Mouse (Mus musculus) erythroblast, embryonic 14.5 days (primary cell): ENCODE data around the gene Map1b. TPM values are rescaled to one million over a fixed set of nuclear protein-coding genes. Genes with fewer than 3 reads are reported as not detected.

Source experiments
- H3K27me3 ChIP-seq: 2 replicates; pipeline ENCODE4 v1.6.1; 2012; ENCODE audit warnings: inconsistent platforms; ENCODE audit not compliant: control insufficient read depth
- H3K36me3 ChIP-seq: 2 replicates; pipeline ENCODE4 v1.6.1; 2012; ENCODE audit warnings: mild to moderate bottlenecking, inconsistent platforms; ENCODE audit not compliant: control insufficient read depth
- H3K4me1 ChIP-seq: 2 replicates; pipeline ENCODE4 v1.6.1; 2012; ENCODE audit warnings: inconsistent platforms; ENCODE audit not compliant: control insufficient read depth
- H3K4me3 ChIP-seq: replicated peaks from 2 replicates; pipeline ENCODE3; 2012; ENCODE audit warnings: moderate library complexity, mild to moderate bottlenecking, inconsistent platforms
- H3K9me3 ChIP-seq: 2 replicates; pipeline ENCODE4 v1.6.1; 2012; ENCODE audit warnings: low read length, inconsistent platforms, mixed read lengths; ENCODE audit not compliant: control insufficient read depth
- GATA1 ChIP-seq: IDR thresholded peaks from 2 replicates; pipeline ENCODE4 v1.6.1; 2012; ENCODE audit warnings: low read length, inconsistent platforms, mixed read lengths
- TAL1 ChIP-seq: IDR thresholded peaks from 3 replicates; pipeline ENCODE4 v1.6.1; 2012; ENCODE audit warnings: low read length, inconsistent platforms, mixed read lengths
- polyA plus RNA-seq: library from polyadenylated mRNA; stranded (reverse); fragments of >175 nt; gene quantifications from 2 replicates; pipeline ENCODE4 v1.2.3, GENCODE M21; 2012

Map1b gene
- polyA plus RNA-seq, 1 experiment, result not detected

DNA sequence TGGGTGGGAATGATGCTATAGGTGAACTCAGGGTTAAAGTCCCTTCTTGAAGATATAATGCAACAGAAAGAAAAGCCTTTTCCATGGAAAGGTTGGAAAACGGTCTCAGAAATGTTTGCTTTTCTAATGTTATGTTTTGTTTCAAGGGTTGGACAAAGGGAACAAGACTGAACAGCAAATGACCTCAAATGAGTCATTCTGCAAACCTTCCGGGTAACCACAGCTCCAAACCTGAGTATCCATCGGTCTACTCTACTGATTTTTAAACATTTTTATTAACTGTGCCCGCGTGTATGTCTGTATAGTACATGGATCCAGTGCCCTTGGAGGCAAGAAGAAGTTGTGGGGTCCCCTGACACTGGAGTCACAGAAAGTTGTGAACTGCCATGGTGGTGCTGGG is 77.0 kb downstream of the Map1b start:
- no peaks in the 10 kb centered on the region for H3K27me3 ChIP-seq
- H3K4me1 ChIP-seq, result no peaks in the 10 kb centered on the region
- no peaks in the 10 kb centered on the region for H3K36me3 ChIP-seq
- no peaks in the 10 kb centered on the region for H3K9me3 ChIP-seq
- TF ChIP-seq GATA1 (no peak), TAL1 (no peak)
- no peak overlapping the region for H3K4me3 ChIP-seq

GRCm38 (mm10) chr13:99437051-99437450 is 79.3 kb downstream of the Map1b start:
- Histone ChIP-seq H3K4me1 (no peaks in the 10 kb centered on the region), H3K4me3 (no peak overlapping the region), H3K27me3 (no peaks in the 10 kb centered on the region), H3K36me3 (no peaks in the 10 kb centered on the region), H3K9me3 (peaks cover 2% of the 10 kb centered on the region; the same call in 1 of the 2 replicates)
- TF ChIP-seq TAL1 (no peak), GATA1 (no peak)

GRCm38 (mm10) chr13:99434494-99434893 is 81.8 kb downstream of the Map1b start:
- Histone ChIP-seq H3K4me1 (no peaks in the 10 kb centered on the region), H3K9me3 (peaks cover 3% of the 10 kb centered on the region; the same call in 1 of the 2 replicates), H3K36me3 (no peaks in the 10 kb centered on the region), H3K4me3 (no peak overlapping the region), H3K27me3 (no peaks in the 10 kb centered on the region)
- TF ChIP-seq GATA1 (no peak), TAL1 (no peak)

DNA sequence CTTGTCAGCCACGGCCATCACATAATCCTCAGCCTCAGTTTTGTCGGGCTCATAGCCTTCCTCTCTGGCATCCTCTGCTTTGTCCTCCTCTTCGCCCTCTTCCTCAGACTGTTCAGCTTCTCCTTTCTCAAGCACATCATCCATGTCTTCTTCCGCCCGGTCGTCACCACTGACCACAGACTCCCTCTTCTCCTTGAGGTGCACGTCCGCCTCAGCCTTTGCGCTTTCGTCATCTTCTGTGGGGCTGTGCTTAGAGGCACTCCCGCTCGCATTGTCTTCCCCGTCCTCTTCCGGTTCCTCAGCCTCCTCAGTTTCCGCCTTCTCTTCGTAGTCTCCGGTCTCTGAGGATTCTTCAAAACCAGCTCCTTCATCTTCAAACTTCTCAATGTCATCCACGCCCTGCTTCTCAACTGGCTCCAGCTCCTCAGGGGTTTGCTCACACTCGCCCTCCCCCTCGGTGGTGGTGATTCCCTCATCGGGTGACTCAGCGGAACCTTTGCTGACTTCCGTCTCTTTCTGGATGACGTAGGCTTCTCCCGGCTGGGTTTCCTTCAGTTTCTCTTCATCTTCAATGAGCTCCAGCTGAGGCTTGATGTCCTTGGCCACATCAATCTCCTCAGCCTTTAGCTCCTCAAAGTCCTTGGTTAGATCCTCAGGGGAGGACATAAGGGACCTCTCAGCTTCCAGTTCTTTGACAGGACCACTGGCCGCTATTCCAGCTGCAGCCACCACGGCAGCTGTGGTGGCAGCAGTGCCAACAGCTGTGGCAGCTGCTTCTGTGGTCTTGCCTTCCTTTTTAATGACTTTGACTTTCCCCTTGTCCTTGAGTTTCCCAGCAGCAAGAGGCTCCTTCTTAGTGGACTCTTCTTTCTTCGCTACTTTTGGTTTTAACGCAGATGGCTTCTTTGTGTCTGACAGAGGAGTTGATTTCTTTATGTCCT is 83.0 kb downstream of the Map1b start:
- Histone ChIP-seq H3K9me3 (peaks cover 4% of the 10 kb centered on the region; the same call in 1 of the 2 replicates), H3K4me3 (no peak overlapping the region), H3K27me3 (no peaks in the 10 kb centered on the region), H3K4me1 (no peaks in the 10 kb centered on the region), H3K36me3 (no peaks in the 10 kb centered on the region)
- no peak for TF ChIP-seq GATA1
- TF ChIP-seq TAL1, result no peak

DNA sequence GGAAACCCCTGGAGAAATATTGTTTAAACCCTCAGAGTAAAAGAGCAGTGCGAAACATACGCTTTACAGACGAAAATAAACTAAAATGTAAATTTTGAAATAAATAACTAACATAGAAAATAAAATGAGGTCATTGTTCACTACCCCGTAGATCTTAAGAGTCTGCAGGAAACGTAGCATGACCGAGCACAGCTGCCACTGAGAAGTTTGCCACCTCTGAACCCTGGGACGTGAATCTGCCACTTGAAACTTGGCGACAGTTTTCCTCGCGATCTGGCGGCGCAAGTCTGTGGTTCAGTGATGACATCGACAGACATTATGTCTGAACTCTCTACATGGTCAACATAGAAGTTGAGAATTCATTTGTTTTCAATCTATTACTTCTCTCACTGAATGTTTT is 92.8 kb downstream of the Map1b start:
- H3K36me3 ChIP-seq, result no peaks in the 10 kb centered on the region; the same call in 1 of the 2 replicates
- H3K27me3 ChIP-seq, result no peaks in the 10 kb centered on the region
- no peak overlapping the region for H3K4me3 ChIP-seq
- H3K4me1 ChIP-seq, result no peaks in the 10 kb centered on the region
- no peaks in the 10 kb centered on the region for H3K9me3 ChIP-seq
- TF ChIP-seq TAL1 (no peak), GATA1 (no peak)

- H3K4me1 ChIP-seq, result no peaks in the 10 kb centered on the region
- H3K27me3 ChIP-seq, result no peaks in the 10 kb centered on the region
- no peak for TF ChIP-seq TAL1
- no peak for TF ChIP-seq GATA1
- no peaks in the 10 kb centered on the region for H3K9me3 ChIP-seq
- H3K4me3 ChIP-seq, result no peak overlapping the region
- H3K36me3 ChIP-seq, result peaks cover 43% of the 10 kb centered on the region
Observed at GRCm38 (mm10) chr13:99416601-99417000, 99.7 kb downstream of the Map1b start.

- no peak for TF ChIP-seq GATA1
- no peak for TF ChIP-seq TAL1
- Histone ChIP-seq H3K4me1 (no peaks in the 10 kb centered on the region), H3K27me3 (no peaks in the 10 kb centered on the region), H3K4me3 (no peak overlapping the region), H3K36me3 (peaks cover 62% of the 10 kb centered on the region), H3K9me3 (no peaks in the 10 kb centered on the region)
Observed at GRCm38 (mm10) chr13:99414352-99414742, 102.0 kb downstream of the Map1b start.

DNA sequence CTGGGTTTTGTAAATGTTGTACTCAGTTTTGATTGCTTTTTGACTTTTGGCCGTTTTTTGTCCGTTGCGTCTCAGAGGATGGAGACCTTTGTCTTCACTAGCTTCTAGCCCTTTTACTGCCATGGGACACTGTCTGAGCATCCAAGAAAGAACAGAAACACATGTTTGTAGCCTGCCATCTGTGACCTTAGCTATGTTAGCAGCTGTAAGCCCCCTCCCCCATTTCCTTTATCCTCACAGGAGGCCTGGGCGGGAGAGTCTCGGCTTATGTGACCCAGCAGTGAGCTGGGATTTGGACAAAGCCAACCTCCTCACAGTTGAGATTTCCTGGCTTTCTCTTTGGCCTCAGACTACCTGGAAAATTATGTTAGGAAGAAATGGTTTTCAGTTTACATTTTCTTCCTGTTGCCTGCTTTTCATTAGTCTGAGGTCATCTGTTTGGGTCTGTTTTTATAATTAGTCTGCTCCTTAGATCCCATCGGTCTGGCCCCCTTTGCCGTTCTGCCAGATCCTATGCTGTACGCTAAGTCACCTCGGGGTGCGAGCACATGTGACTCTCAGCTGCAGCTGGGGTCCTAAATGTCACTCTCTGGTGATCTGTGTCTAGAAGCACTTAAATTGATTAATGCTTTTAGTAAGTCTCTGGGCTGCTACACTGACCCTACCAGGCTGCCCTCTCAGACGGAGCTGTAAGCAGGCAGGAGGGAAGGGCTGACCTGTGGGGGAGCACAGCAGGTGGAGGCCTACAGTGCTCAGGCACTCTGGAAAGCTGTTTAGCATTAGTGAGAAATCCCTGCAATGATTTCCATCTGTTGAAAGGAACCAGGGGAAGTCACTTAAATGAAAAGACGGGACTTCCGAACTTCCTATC is 102.6 kb downstream of the Map1b start:
- H3K36me3 ChIP-seq, result peaks cover 62% of the 10 kb centered on the region
- no peaks in the 10 kb centered on the region for H3K4me1 ChIP-seq
- TF ChIP-seq TAL1 (no peak), GATA1 (no peak)
- no peaks in the 10 kb centered on the region for H3K9me3 ChIP-seq
- H3K4me3 ChIP-seq, result no peak overlapping the region
- H3K27me3 ChIP-seq, result no peaks in the 10 kb centered on the region
